Mouse (Mus musculus): Measurements from ENCODE around the gene Thrsp.

- TF ChIP-seq CTCF (IDR thresholded peaks at IDR 0.05; ENCODE audit: borderline replicate concordance, insufficient read depth, low read length) (no peak), POLR2A (IDR thresholded peaks at IDR 0.05; ENCODE audit: low read depth, low read length) (no peak)
Observed at GRCm38 (mm10) chr7:97416906-97417777, at the start of gene Thrsp.
